Mouse (Mus musculus): ENCODE results near the gene Atg4a-ps. TPM values are rescaled to one million over a fixed set of nuclear protein-coding genes. Genes with fewer than 3 reads are reported as not detected.

Gene Atg4a-ps
- total and polyA plus RNA-seq, 3 experiments, result 1.1 to 1.3 TPM; not detected in 1

- no peaks in the 10 kb centered on the region for H3K4me1 ChIP-seq (ENCODE audit: insufficient read depth, low read depth, low read length)
- no peaks in the 10 kb centered on the region for H3K36me3 ChIP-seq (replicated peaks)
- DNase-seq (ENCODE audit: low spot score), result no peak
- H3K27me3 ChIP-seq (ENCODE audit: insufficient read depth, low read length), result no peaks in the 10 kb centered on the region; the same call in none of the 2 replicates
- H3K9me3 ChIP-seq (replicated peaks), result no peaks in the 10 kb centered on the region; the same call in 1 of the 2 replicates
- no peak overlapping the region for H3K4me3 ChIP-seq (ENCODE audit: low read depth, low read length)
- no peak for ATAC-seq (ENCODE audit: extremely low read depth, insufficient number of reproducible peaks, low FRiP score, poor library complexity, severe bottlenecking)
- TF ChIP-seq GATA1 (IDR thresholded peaks at IDR 0.05; ENCODE audit: borderline replicate concordance, low read length) (no peak), POLR2AphosphoS5 (IDR thresholded peaks at IDR 0.05; ENCODE audit: insufficient replicate concordance, low read depth, low read length) (no peak), TAL1 (conservative IDR thresholded peaks at IDR 0.05; ENCODE audit: low read depth, low read length) (no peak), CTCF (IDR thresholded peaks at IDR 0.05; ENCODE audit: low read depth, low read length) (no peak), GATA2 (IDR thresholded peaks at IDR 0.05; ENCODE audit: borderline replicate concordance, low read depth, low read length) (no peak)
These were observed 14.1 kb upstream of the Atg4a-ps start for GRCm38 (mm10) chr3:103660012-103660411.

- Histone ChIP-seq H3K9me3 (replicated peaks) (no peaks in the 10 kb centered on the region), H3K4me1 (ENCODE audit: insufficient read depth, low read depth, low read length) (no peaks in the 10 kb centered on the region), H3K27me3 (ENCODE audit: insufficient read depth, low read length) (no peaks in the 10 kb centered on the region), H3K4me3 (ENCODE audit: low read depth, low read length) (no peak overlapping the region), H3K36me3 (replicated peaks) (no peaks in the 10 kb centered on the region)
- ATAC-seq (ENCODE audit: extremely low read depth, insufficient number of reproducible peaks, low FRiP score, poor library complexity, severe bottlenecking) (no peak), DNase-seq (ENCODE audit: low spot score) (no peak)
- TF ChIP-seq TAL1 (conservative IDR thresholded peaks at IDR 0.05; ENCODE audit: low read depth, low read length) (no peak), POLR2AphosphoS5 (IDR thresholded peaks at IDR 0.05; ENCODE audit: insufficient replicate concordance, low read depth, low read length) (no peak), GATA2 (IDR thresholded peaks at IDR 0.05; ENCODE audit: borderline replicate concordance, low read depth, low read length) (no peak), CTCF (IDR thresholded peaks at IDR 0.05; ENCODE audit: low read depth, low read length) (no peak), GATA1 (IDR thresholded peaks at IDR 0.05; ENCODE audit: borderline replicate concordance, low read length) (no peak)
These were observed 4.5 kb upstream of the Atg4a-ps start for GRCm38 (mm10) chr3:103650406-103650805.

GRCm38 (mm10) chr3:103649716-103650115, 3.8 kb upstream of the Atg4a-ps start:
- H3K9me3 ChIP-seq (replicated peaks), result no peaks in the 10 kb centered on the region
- H3K4me3 ChIP-seq (ENCODE audit: low read depth, low read length), result no peak overlapping the region
- DNase-seq (ENCODE audit: low spot score) (no peak), ATAC-seq (ENCODE audit: extremely low read depth, insufficient number of reproducible peaks, low FRiP score, poor library complexity, severe bottlenecking) (no peak)
- H3K4me1 ChIP-seq (ENCODE audit: insufficient read depth, low read depth, low read length), result no peaks in the 10 kb centered on the region
- no peaks in the 10 kb centered on the region for H3K36me3 ChIP-seq (replicated peaks)
- H3K27me3 ChIP-seq (ENCODE audit: insufficient read depth, low read length), result no peaks in the 10 kb centered on the region
- no peak for TF ChIP-seq TAL1 (conservative IDR thresholded peaks at IDR 0.05; ENCODE audit: low read depth, low read length)
- no peak for TF ChIP-seq POLR2AphosphoS5 (IDR thresholded peaks at IDR 0.05; ENCODE audit: insufficient replicate concordance, low read depth, low read length)
- TF ChIP-seq CTCF (IDR thresholded peaks at IDR 0.05; ENCODE audit: low read depth, low read length), result no peak
- TF ChIP-seq GATA1 (IDR thresholded peaks at IDR 0.05; ENCODE audit: borderline replicate concordance, low read length), result no peak
- TF ChIP-seq GATA2 (IDR thresholded peaks at IDR 0.05; ENCODE audit: borderline replicate concordance, low read depth, low read length), result no peak

- Histone ChIP-seq H3K9me3 (replicated peaks) (no peaks in the 10 kb centered on the region), H3K36me3 (replicated peaks) (no peaks in the 10 kb centered on the region), H3K4me1 (ENCODE audit: insufficient read depth, low read depth, low read length) (no peaks in the 10 kb centered on the region), H3K4me3 (ENCODE audit: low read depth, low read length) (no peak overlapping the region), H3K27me3 (ENCODE audit: insufficient read depth, low read length) (no peaks in the 10 kb centered on the region)
- no peak for TF ChIP-seq GATA2 (IDR thresholded peaks at IDR 0.05; ENCODE audit: borderline replicate concordance, low read depth, low read length)
- TF ChIP-seq CTCF (IDR thresholded peaks at IDR 0.05; ENCODE audit: low read depth, low read length), result no peak
- TF ChIP-seq TAL1 (conservative IDR thresholded peaks at IDR 0.05; ENCODE audit: low read depth, low read length), result no peak
- no peak for TF ChIP-seq POLR2AphosphoS5 (IDR thresholded peaks at IDR 0.05; ENCODE audit: insufficient replicate concordance, low read depth, low read length)
- TF ChIP-seq GATA1 (IDR thresholded peaks at IDR 0.05; ENCODE audit: borderline replicate concordance, low read length), result no peak
- ATAC-seq (ENCODE audit: extremely low read depth, insufficient number of reproducible peaks, low FRiP score, poor library complexity, severe bottlenecking) (no peak), DNase-seq (ENCODE audit: low spot score) (no peak)
These were observed 2.6 kb upstream of the Atg4a-ps start for GRCm38 (mm10) chr3:103648486-103648885.

GRCm38 (mm10) chr3:103647164-103647867, 1.4 kb upstream of the Atg4a-ps start:
- Histone ChIP-seq H3K36me3 (replicated peaks) (no peaks in the 10 kb centered on the region), H3K9me3 (replicated peaks) (no peaks in the 10 kb centered on the region), H3K4me3 (ENCODE audit: low read depth, low read length) (no peak overlapping the region), H3K4me1 (ENCODE audit: insufficient read depth, low read depth, low read length) (no peaks in the 10 kb centered on the region), H3K27me3 (ENCODE audit: insufficient read depth, low read length) (no peaks in the 10 kb centered on the region)
- DNase-seq (ENCODE audit: low spot score) (no peak), ATAC-seq (ENCODE audit: extremely low read depth, insufficient number of reproducible peaks, low FRiP score, poor library complexity, severe bottlenecking) (no peak)
- TF ChIP-seq GATA2 (IDR thresholded peaks at IDR 0.05; ENCODE audit: borderline replicate concordance, low read depth, low read length) (no peak), CTCF (IDR thresholded peaks at IDR 0.05; ENCODE audit: low read depth, low read length) (no peak), TAL1 (conservative IDR thresholded peaks at IDR 0.05; ENCODE audit: low read depth, low read length) (no peak), GATA1 (IDR thresholded peaks at IDR 0.05; ENCODE audit: borderline replicate concordance, low read length) (no peak), POLR2AphosphoS5 (IDR thresholded peaks at IDR 0.05; ENCODE audit: insufficient replicate concordance, low read depth, low read length) (no peak)

GRCm38 (mm10) chr3:103641301-103641700, 4.6 kb downstream of the Atg4a-ps start:
- Histone ChIP-seq H3K4me1 (ENCODE audit: insufficient read depth, low read depth, low read length) (no peaks in the 10 kb centered on the region), H3K9me3 (replicated peaks) (no peaks in the 10 kb centered on the region), H3K4me3 (ENCODE audit: low read depth, low read length) (no peak overlapping the region), H3K36me3 (replicated peaks) (no peaks in the 10 kb centered on the region), H3K27me3 (ENCODE audit: insufficient read depth, low read length) (no peaks in the 10 kb centered on the region)
- TF ChIP-seq GATA1 (IDR thresholded peaks at IDR 0.05; ENCODE audit: borderline replicate concordance, low read length), result no peak
- TF ChIP-seq GATA2 (IDR thresholded peaks at IDR 0.05; ENCODE audit: borderline replicate concordance, low read depth, low read length), result no peak
- TF ChIP-seq POLR2AphosphoS5 (IDR thresholded peaks at IDR 0.05; ENCODE audit: insufficient replicate concordance, low read depth, low read length), result no peak
- TF ChIP-seq CTCF (IDR thresholded peaks at IDR 0.05; ENCODE audit: low read depth, low read length), result no peak
- no peak for TF ChIP-seq TAL1 (conservative IDR thresholded peaks at IDR 0.05; ENCODE audit: low read depth, low read length)
- DNase-seq (ENCODE audit: low spot score), result no peak
- no peak for ATAC-seq (ENCODE audit: extremely low read depth, insufficient number of reproducible peaks, low FRiP score, poor library complexity, severe bottlenecking)

Data from G1E (cell line).